Mouse (Mus musculus): ENCODE data around the gene Zp2.

GRCm38 (mm10) chr7:120182891-120183290 is 37.8 kb upstream of the Zp2 start:
- TF ChIP-seq POLR2AphosphoS5 (IDR thresholded peaks at IDR 0.05; ENCODE audit: insufficient replicate concordance, low read depth, low read length) = no peak
- TF ChIP-seq CTCF (IDR thresholded peaks at IDR 0.05; ENCODE audit: low read depth, low read length) = no peak
- no peak for TF ChIP-seq GATA1 (IDR thresholded peaks at IDR 0.05; ENCODE audit: borderline replicate concordance, low read length)
- TF ChIP-seq TAL1 (conservative IDR thresholded peaks at IDR 0.05; ENCODE audit: low read depth, low read length) = no peak

Data from G1E (cell line).